Mouse (Mus musculus): ENCODE measurements around the gene Slc38a8. TPM values are rescaled to one million over a fixed set of nuclear protein-coding genes. Genes with fewer than 3 reads are reported as not detected.
A peak's percentile ranks its signal among the peaks of the same experiment; 100 is the strongest.

Slc38a8 gene
- polyA plus RNA-seq, 1 experiment from 2014 or later, result not detected

DNA sequence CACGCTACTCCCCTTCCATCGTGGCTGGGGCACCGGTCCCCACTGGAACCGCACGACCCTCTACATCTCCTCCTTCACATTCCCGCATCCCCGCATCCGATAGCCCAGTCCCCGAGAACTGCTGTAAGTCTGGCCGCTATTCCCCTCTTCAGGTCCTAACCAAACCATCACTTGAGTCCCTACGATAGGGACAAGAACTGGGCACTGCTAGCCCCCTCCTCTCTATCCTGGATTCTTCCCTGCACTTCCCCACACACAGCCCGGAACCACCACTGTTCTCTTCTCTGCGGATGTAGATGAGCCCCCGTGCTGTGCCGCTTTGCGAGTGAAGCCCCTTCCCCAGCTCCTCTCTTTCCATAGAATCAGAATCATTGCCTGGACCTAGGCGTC is 53.7 kb downstream of the Slc38a8 start:
- H3K4me3 ChIP-seq (replicated peaks), result no peak overlapping the region

DNA sequence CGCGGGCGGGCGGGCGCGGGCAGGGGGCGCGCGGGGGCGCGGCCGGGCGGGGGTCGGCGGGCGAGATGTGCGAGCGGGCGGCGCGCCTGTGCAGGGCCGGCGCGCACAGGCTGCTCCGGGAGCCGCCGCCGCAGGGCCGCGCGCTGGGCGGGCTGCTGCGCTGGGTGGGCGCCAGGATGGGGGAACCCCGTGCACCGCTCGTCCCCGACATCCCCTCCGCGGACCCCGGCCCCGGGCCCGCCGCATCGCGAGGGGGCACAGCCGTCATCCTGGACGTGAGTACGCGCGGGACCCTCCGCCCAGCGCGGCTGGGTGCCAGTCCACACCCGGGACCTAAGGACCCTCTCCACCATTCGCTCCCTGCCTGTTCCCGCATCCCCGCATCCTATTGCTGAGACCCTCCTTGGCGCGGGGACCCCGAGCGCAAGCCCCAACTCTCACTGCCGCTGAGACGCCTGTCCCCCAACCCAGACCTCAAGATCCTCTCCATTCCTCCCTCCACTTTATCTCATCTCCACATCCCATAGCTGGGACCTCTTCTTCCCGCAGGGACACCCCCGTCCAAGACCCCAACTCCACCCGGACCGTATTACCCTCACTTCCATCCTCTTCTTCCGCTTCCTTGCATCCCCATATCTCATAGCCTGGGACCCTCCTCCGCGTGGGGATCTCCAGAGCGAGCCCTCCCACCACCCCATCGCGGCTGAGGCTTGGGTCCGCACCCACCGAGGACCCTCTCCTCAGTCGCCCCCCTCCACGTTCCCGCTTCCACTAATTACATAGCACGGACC is 54.3 kb downstream of the Slc38a8 start:
- Histone ChIP-seq H3K9me3 (replicated peaks) (no peaks in the 10 kb centered on the region), H3K4me2 (peak overlapping the region; percentile 69), H3K9ac (no peak overlapping the region), H3K27me3 (peaks cover 58% of the 10 kb centered on the region), H3K36me3 (peaks cover 25% of the 10 kb centered on the region), H3K4me1 (replicated peaks) (peaks cover 9% of the 10 kb centered on the region), H3K27ac (no peak overlapping the region), H3K4me3 (replicated peaks) (peak overlapping the region; percentile 53)
- DNase-seq, result no peak
- 2% methylated on average over 51 of the region's 80 CpGs for WGBS (ENCODE audit: insufficient replicate concordance)
- no peak for ATAC-seq (ENCODE audit: low read depth)

More for the DNA sequence above, 53.7 kb downstream of the Slc38a8 start:
- Histone ChIP-seq H3K27me3 (peaks cover 58% of the 10 kb centered on the region), H3K9ac (no peak overlapping the region), H3K36me3 (peaks cover 20% of the 10 kb centered on the region), H3K4me2 (no peak overlapping the region; the same call in 1 of the 2 replicates), H3K27ac (no peak overlapping the region), H3K9me3 (replicated peaks) (no peaks in the 10 kb centered on the region), H3K4me1 (replicated peaks) (peaks cover 9% of the 10 kb centered on the region)
- WGBS (ENCODE audit: insufficient replicate concordance), result 5% methylated on average over 17 of the region's 17 CpGs
- DNase-seq (no peak), ATAC-seq (ENCODE audit: low read depth) (no peak)

DNA sequence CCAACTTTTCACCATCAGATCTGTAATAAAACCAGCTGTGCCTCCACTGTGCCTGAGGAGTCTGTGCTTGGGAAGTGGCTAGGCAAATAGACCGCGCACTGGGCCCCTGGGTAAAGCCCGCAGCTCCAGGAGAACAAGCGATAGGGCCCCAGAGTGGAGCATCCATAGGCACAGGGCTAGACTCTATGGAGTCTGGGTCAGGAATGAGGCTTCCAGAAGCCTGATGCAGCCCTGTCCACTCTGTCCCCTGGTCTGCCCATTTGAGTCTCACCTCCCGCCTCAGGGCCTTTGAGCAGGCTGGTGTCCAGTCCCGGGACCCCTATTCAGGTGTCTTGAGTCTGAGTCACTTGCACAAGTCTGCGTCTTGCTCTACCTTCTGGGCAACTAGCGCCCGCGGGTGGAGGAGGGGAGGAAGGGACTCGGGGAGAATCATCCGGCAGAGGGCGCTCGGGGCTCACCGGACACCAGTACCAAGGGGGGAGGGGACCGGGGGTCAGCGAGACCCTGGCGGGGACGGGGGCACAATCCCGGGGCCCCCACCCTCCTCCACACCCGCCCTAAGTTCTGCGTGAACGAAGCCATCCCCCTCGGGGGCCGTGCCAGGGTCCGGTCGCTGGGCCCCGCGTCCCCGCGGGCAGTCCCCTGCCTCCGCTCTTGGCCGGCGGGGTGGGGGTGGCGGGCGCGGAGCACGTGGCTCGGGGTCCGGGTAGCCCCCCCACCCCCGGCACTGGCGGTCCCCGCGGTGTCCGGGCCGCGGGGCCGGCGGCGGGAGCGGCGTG is 55.1 kb downstream of the Slc38a8 start, which contains the start of gene Necab2:
Gene Necab2, plus strand, starts transcription at position 509 of the 779 bp plus-strand sequence.
- Histone ChIP-seq H3K9me3 (replicated peaks) (no peaks in the 10 kb centered on the region), H3K9ac (no peak within 1 kb of the TSS), H3K27me3 (peaks cover 56% of the 10 kb centered on the region), H3K4me1 (replicated peaks) (peaks cover 9% of the 10 kb centered on the region), H3K4me3 (replicated peaks) (peak within 1 kb of the TSS; percentile 53), H3K4me2 (peak within 1 kb of the TSS; percentile 69), H3K36me3 (peaks cover 33% of the 10 kb centered on the region), H3K27ac (no peak within 1 kb of the TSS)
- WGBS (ENCODE audit: insufficient replicate concordance), result 2% methylated on average over 38 of the region's 52 CpGs
- DNase-seq (peak; percentile 39), ATAC-seq (ENCODE audit: low read depth) (peak; percentile 36; the same call in 1 of the 2 replicates)

DNA sequence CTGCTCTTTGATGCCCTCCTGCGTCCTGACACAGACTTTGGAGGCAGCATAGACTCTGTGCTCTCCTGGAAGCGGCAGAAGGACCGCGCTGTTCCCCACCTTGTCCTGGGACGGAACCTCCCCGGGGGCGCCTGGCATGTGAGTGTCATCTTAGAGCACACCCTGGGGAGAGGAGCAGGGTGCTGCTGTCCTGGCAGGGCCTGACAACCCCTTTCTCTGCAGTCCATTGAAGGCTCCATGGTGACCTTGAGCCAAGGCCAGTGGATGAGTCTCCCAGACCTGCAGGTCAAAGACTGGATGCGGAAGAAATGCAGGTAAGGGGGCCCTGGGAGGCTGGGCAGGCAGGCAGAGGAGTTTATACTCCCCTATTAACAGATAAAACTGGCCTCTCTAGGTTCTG is 58.5 kb downstream of the Slc38a8 start:
- Histone ChIP-seq H3K27ac (no peak overlapping the region), H3K36me3 (peaks cover 33% of the 10 kb centered on the region), H3K9ac (no peak overlapping the region), H3K4me2 (no peak overlapping the region), H3K4me3 (replicated peaks) (no peak overlapping the region), H3K4me1 (replicated peaks) (peaks cover 27% of the 10 kb centered on the region), H3K9me3 (replicated peaks) (no peaks in the 10 kb centered on the region), H3K27me3 (peaks cover 34% of the 10 kb centered on the region)
- no peak for DNase-seq
- ATAC-seq (ENCODE audit: low read depth), result no peak
- WGBS (ENCODE audit: insufficient replicate concordance), result 83% methylated on average over 8 of the region's 8 CpGs

DNA sequence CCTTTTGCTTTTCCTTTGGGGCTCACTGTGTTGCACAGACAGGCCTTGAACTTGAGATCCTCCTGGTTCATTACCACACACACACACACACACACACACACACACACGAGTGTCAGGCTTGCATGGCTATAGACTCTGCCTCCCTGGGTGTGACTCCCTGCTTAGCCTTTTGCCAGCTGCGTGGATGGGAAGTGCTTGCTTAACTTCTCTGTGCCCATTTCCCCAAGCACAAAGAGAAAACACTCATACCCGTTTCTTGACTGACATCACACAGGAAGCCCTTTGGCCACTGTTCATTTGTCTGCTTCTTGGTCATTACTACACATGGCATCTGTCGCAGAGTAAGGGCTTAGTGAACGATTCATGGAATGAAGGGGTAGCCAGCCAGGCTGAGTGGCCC is 59.5 kb downstream of the Slc38a8 start:
- DNase-seq (no peak), ATAC-seq (ENCODE audit: low read depth) (no peak)
- H3K9ac ChIP-seq, result no peak overlapping the region
- H3K4me1 ChIP-seq (replicated peaks), result peaks cover 30% of the 10 kb centered on the region
- no peak overlapping the region for H3K4me2 ChIP-seq
- H3K27me3 ChIP-seq, result peaks cover 25% of the 10 kb centered on the region
- no peak overlapping the region for H3K27ac ChIP-seq
- no peaks in the 10 kb centered on the region for H3K9me3 ChIP-seq (replicated peaks)
- no peak overlapping the region for H3K4me3 ChIP-seq (replicated peaks)
- WGBS (ENCODE audit: insufficient replicate concordance), result 54% methylated on average over 5 of the region's 5 CpGs
- H3K36me3 ChIP-seq, result peaks cover 33% of the 10 kb centered on the region

DNA sequence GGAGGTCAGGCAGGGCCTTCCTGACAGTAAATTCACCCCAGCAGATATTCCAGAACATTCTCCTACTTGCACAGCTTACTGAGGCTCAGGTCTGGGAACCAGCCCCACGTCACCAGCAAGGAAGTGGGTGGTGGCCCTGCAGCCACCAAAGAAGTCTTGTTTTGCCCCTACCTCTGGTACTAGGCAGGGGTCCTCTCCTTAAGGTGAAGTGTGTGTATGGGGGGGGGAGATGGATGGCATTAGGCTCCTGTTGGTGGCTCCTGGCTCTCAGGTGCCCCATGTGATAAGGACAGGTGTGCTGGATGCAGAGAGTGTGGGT is 60.6 kb downstream of the Slc38a8 start:
- DNase-seq, result no peak
- ATAC-seq (ENCODE audit: low read depth), result no peak
- H3K9me3 ChIP-seq (replicated peaks), result no peaks in the 10 kb centered on the region
- WGBS (ENCODE audit: insufficient replicate concordance), result 43% methylated on average over 1 of the region's 1 CpGs
- no peak overlapping the region for H3K27ac ChIP-seq
- peaks cover 33% of the 10 kb centered on the region for H3K4me1 ChIP-seq (replicated peaks)
- peaks cover 32% of the 10 kb centered on the region for H3K36me3 ChIP-seq
- H3K4me2 ChIP-seq, result 0 out of 2 replicates have a peak overlapping the region, but pooled peaks have one; percentile 4
- no peak overlapping the region for H3K4me3 ChIP-seq (replicated peaks)
- H3K9ac ChIP-seq, result no peak overlapping the region
- peaks cover 14% of the 10 kb centered on the region for H3K27me3 ChIP-seq

DNA sequence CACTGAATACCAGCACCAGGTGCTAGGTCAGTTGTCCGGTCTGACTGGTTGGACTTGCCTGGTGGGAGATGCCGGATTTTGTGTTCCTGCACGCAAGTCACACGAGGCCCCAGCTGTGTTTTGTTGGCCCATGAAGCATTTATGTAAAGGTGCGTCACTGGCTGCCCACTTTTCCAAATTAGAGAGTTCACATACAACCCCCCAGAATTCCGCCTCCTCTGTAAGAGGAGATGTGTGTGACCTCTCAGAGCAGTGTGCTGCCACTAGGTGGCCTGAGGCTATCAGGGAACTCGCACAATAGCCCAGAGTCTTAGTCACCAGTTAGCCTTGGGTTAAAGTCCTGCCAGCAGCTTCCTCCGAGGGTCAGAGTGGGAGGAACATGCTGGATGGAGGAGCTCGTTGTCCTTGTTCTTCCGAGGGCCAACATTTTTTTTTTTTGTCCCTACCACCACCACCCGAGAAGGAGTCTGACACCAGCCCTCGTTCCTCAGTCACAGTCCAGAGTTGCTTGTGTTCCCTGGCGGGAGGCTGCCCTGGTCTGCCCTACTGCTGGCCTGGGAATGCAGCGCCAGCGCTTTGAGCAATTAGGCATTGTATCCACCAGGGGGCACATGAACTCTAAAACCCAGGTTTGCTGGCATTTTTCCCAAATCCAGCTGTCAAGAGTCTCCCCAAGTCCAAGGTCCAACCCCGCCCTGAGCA is 61.1 kb downstream of the Slc38a8 start:
- H3K27ac ChIP-seq, result no peak overlapping the region
- H3K4me1 ChIP-seq (replicated peaks), result peaks cover 38% of the 10 kb centered on the region
- H3K4me2 ChIP-seq, result peak overlapping the region; percentile 57
- 20% methylated on average over 16 of the region's 16 CpGs for WGBS (ENCODE audit: insufficient replicate concordance)
- peak overlapping the region; percentile 56; the same call in 1 of the 2 replicates for H3K4me3 ChIP-seq (replicated peaks)
- DNase-seq (peak; percentile 26), ATAC-seq (ENCODE audit: low read depth) (no peak)
- peaks cover 26% of the 10 kb centered on the region for H3K36me3 ChIP-seq
- peaks cover 9% of the 10 kb centered on the region for H3K27me3 ChIP-seq
- peak overlapping the region; percentile 17; the same call in 1 of the 2 replicates for H3K9ac ChIP-seq
- H3K9me3 ChIP-seq (replicated peaks), result no peaks in the 10 kb centered on the region

DNA sequence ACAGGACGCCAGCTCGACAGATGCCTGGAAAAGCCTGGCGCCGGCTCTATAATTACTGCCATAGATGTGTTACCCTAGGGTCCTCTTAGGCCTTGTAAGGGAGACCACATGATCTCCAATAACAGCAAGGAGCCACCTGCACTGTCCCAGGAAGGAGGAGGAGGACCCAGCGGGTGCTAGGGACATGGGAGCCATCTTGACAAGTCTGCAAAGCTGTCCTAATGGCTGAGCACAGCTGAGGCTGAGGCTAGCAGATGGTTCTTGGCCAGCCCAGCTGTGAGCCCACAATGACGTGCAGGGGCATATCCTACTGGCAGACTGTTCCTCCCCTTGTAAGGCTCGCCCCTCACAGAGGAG is 61.6 kb downstream of the Slc38a8 start:
- H3K27ac ChIP-seq, result no peak overlapping the region
- peaks cover 21% of the 10 kb centered on the region for H3K36me3 ChIP-seq
- peak overlapping the region; percentile 17; the same call in 1 of the 2 replicates for H3K9ac ChIP-seq
- H3K27me3 ChIP-seq, result peaks cover 3% of the 10 kb centered on the region; the same call in 1 of the 2 replicates
- WGBS (ENCODE audit: insufficient replicate concordance), result 65% methylated on average over 7 of the region's 7 CpGs
- H3K4me3 ChIP-seq (replicated peaks), result peak overlapping the region; percentile 56; the same call in 1 of the 2 replicates
- ATAC-seq (ENCODE audit: low read depth) (no peak), DNase-seq (no peak)
- peak overlapping the region; percentile 57 for H3K4me2 ChIP-seq
- peaks cover 43% of the 10 kb centered on the region for H3K4me1 ChIP-seq (replicated peaks)
- no peaks in the 10 kb centered on the region for H3K9me3 ChIP-seq (replicated peaks)

DNA sequence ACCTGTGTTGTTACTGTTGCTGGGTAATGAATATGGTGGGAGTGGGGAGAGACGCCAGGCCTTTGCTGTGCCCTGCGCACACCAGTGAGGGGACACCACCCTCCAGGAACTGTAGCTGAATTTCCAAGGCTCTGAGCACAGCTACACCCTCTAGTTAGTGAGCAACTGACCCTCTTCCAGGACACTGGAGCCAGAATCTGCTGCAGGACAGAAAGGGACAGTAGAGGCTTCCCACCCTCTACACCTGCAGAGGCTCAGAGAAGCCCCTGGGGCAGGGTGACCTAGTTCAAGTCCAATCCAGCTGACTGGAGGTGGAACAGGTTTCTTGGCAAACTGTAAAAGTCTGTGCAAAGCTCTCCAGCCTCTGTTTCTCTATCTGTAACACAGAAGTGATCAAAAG is 62.1 kb downstream of the Slc38a8 start:
- Histone ChIP-seq H3K9me3 (replicated peaks) (no peaks in the 10 kb centered on the region), H3K4me3 (replicated peaks) (peak overlapping the region; percentile 56), H3K36me3 (peaks cover 17% of the 10 kb centered on the region), H3K9ac (no peak overlapping the region), H3K27ac (0 out of 2 replicates have a peak overlapping the region, but pooled peaks have one; percentile 9), H3K27me3 (no peaks in the 10 kb centered on the region), H3K4me2 (peak overlapping the region; percentile 57), H3K4me1 (replicated peaks) (peaks cover 48% of the 10 kb centered on the region)
- no peak for ATAC-seq (ENCODE audit: low read depth)
- 74% methylated on average over 2 of the region's 2 CpGs for WGBS (ENCODE audit: insufficient replicate concordance)
- DNase-seq, result no peak

DNA sequence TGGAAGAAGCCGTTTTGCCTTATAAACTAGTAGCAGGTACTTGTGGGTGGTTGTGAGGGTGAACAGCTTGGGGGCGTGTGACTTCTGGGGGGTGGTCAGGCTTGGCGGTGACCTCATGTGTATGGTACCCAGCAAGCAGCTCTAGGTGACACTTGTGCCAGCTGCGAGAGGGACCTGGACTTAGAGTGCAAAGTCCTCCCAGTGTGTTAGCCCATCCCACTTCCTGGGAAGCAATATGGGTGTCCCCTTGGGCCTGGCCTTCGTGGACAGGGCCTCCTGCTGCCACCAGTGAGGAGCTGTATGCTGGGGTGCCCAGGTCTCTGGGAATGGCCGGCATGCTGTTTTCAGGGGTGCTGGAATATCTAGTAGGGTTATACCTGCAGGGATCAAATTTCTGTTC is 62.6 kb downstream of the Slc38a8 start:
- no peak for ATAC-seq (ENCODE audit: low read depth)
- Histone ChIP-seq H3K36me3 (peaks cover 17% of the 10 kb centered on the region), H3K9me3 (replicated peaks) (no peaks in the 10 kb centered on the region), H3K4me1 (replicated peaks) (peaks cover 51% of the 10 kb centered on the region), H3K9ac (no peak overlapping the region), H3K27me3 (no peaks in the 10 kb centered on the region), H3K4me3 (replicated peaks) (peak overlapping the region; percentile 56), H3K4me2 (peak overlapping the region; percentile 57), H3K27ac (no peak overlapping the region)
- 61% methylated on average over 6 of the region's 6 CpGs for WGBS (ENCODE audit: insufficient replicate concordance)
- DNase-seq, result no peak

DNA sequence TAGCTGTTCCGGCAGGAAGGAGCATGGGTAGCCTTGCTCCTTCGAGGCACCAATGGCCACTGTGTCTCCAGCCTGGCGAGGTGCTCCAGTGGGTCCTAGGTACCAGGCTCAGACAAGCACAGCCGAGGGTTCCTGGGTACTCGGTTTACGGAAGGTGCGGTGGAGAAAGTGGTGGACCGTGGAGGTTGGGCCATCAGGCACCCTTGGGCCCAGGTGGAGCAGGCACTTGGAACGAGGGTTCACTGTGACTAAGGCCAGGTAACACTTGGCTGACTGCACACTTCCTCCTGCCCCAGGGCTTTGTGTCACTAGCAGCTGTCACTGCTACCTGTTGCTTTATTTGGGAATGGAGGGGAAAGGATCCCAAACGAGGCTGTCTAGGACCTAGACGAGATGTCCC is 64.0 kb downstream of the Slc38a8 start:
- peak overlapping the region; percentile 56 for H3K4me3 ChIP-seq (replicated peaks)
- 57% methylated on average over 11 of the region's 11 CpGs for WGBS (ENCODE audit: insufficient replicate concordance)
- H3K27ac ChIP-seq, result peak overlapping the region; percentile 68
- no peaks in the 10 kb centered on the region for H3K27me3 ChIP-seq
- peaks cover 10% of the 10 kb centered on the region; the same call in 1 of the 2 replicates for H3K36me3 ChIP-seq
- ATAC-seq (ENCODE audit: low read depth) (no peak), DNase-seq (no peak)
- H3K4me1 ChIP-seq (replicated peaks), result peaks cover 57% of the 10 kb centered on the region
- H3K9ac ChIP-seq, result peak overlapping the region; percentile 62
- H3K4me2 ChIP-seq, result peak overlapping the region; percentile 57
- no peaks in the 10 kb centered on the region for H3K9me3 ChIP-seq (replicated peaks)
